In genomic region chr12:31905696-31906551, GRCm38 (mm10) we compare ENCODE assay signal across 9 mouse cellular contexts. TPM values are rescaled to one million over a fixed set of nuclear protein-coding genes. Genes with fewer than 3 reads are reported as not detected.
DNase-seq lines count a peak whose midpoint lies in the region; ATAC-seq and TF ChIP-seq lines count a peak whose summit lies in the region.
"Had no signal": no experiment of that assay in that cellular context is flagged by ENCODE, and none has a peak within 500 bp of the region (broad histone marks: within the 10 kb centered on the region; RNA-seq: fewer than 3 reads in every experiment).

No protein-coding gene starts in this region.

- no peaks in the 10 kb centered on the region for H3K27me3 ChIP-seq in forebrain, embryonic 14.5 days (replicated peaks; ENCODE audit: control insufficient read depth, insufficient read depth, low read length)
- H3K27me3 ChIP-seq in midbrain, embryonic 10.5 days (ENCODE audit: low read depth, poor library complexity, severe bottlenecking) = no peaks in the 10 kb centered on the region
- H3K27me3 ChIP-seq in intestine, postnatal 0 days (replicated peaks; ENCODE audit: control insufficient read depth, insufficient read depth, low read length) = no peaks in the 10 kb centered on the region

- peak overlapping the region; percentile 84 for H3K27ac ChIP-seq in forebrain, embryonic 14.5 days (ENCODE audit: low read depth, low read length)
- peak overlapping the region; percentile 55 for H3K27ac ChIP-seq in midbrain, embryonic 10.5 days (replicated peaks)
- no peak overlapping the region for H3K27ac ChIP-seq in intestine, postnatal 0 days (ENCODE audit: low read depth, low read length)

- peaks cover 13% of the 10 kb centered on the region; the same call in 1 of the 2 replicates for H3K4me1 ChIP-seq in forebrain, embryonic 14.5 days (ENCODE audit: control insufficient read depth, insufficient read depth, low read length)
- peaks cover 8% of the 10 kb centered on the region for H3K4me1 ChIP-seq in midbrain, embryonic 10.5 days
- H3K4me1 ChIP-seq in intestine, postnatal 0 days (replicated peaks; ENCODE audit: control insufficient read depth, insufficient read depth, low read length) = no peaks in the 10 kb centered on the region

- 20% methylated on average over 6 of the region's 6 CpGs for WGBS in forebrain, embryonic 14.5 days
- WGBS in midbrain, embryonic 10.5 days = 46% methylated on average over 6 of the region's 6 CpGs
- 66% methylated on average over 6 of the region's 6 CpGs for WGBS in intestine, postnatal 0 days

- H3K9me3 ChIP-seq in forebrain, embryonic 14.5 days (replicated peaks; ENCODE audit: control insufficient read depth, low read length) = no peaks in the 10 kb centered on the region
- H3K9me3 ChIP-seq in midbrain, embryonic 10.5 days (replicated peaks) = no peaks in the 10 kb centered on the region
- H3K9me3 ChIP-seq in intestine, postnatal 0 days (ENCODE audit: control insufficient read depth) = no peaks in the 10 kb centered on the region

- H3K4me3 ChIP-seq in forebrain, embryonic 14.5 days (ENCODE audit: low read depth, low read length) = no peak overlapping the region
- H3K4me3 ChIP-seq in midbrain, embryonic 10.5 days = no peak overlapping the region
- no peak overlapping the region for H3K4me3 ChIP-seq in intestine, postnatal 0 days (ENCODE audit: low read depth, low read length)

- no peak overlapping the region for H3K9ac ChIP-seq in forebrain, embryonic 14.5 days (ENCODE audit: low read length)
- no peak overlapping the region for H3K9ac ChIP-seq in intestine, postnatal 0 days (ENCODE audit: low read depth, low read length)

- ATAC-seq in forebrain, embryonic 14.5 days = peak; percentile 97
- no peak for ATAC-seq in activated CD4-positive, CD25-positive, alpha-beta regulatory T cell, adult 4 months
- ATAC-seq in intestine, postnatal 0 days = no peak

- H3K36me3 ChIP-seq in forebrain, embryonic 14.5 days (ENCODE audit: control insufficient read depth, insufficient read depth, low read length) = no peaks in the 10 kb centered on the region
- H3K36me3 ChIP-seq in midbrain, embryonic 10.5 days = peaks cover 7% of the 10 kb centered on the region; the same call in 1 of the 2 replicates
- H3K36me3 ChIP-seq in intestine, postnatal 0 days (ENCODE audit: control insufficient read depth, insufficient read depth) = peaks cover 3% of the 10 kb centered on the region; the same call in 1 of the 2 replicates

- TF ChIP-seq CTCF in intestine, postnatal 0 days (IDR thresholded peaks at IDR 0.05; ENCODE audit: low read depth) = no peak

- no peak overlapping the region; the same call in 1 of the 2 replicates for H3K4me2 ChIP-seq in forebrain, embryonic 14.5 days (ENCODE audit: low read length)
- no peak overlapping the region for H3K4me2 ChIP-seq in intestine, postnatal 0 days (replicated peaks; ENCODE audit: low read depth)

- DNase-seq in embryo, embryonic 11 days = peak; percentile 15
- no peak for DNase-seq in embryo, embryonic 10.5 days (ENCODE audit: low spot score)
- DNase-seq in c-Kit-positive CD71-positive TER-119-positive erythroid progenitor cells, embryonic 14.5 days (ENCODE audit: low spot score) = peak; percentile 16
- DNase-seq in forebrain, embryonic 14.5 days (ENCODE audit: low spot score) = peak; percentile 85
- no peak for DNase-seq in midbrain, embryonic 10.5 days (ENCODE audit: low spot score)
- no peak for DNase-seq in spleen, postnatal 4 days (ENCODE audit: low spot score in 2 of 2)
- DNase-seq: thymus, postnatal 4 days had no signal

RNA-seq across cellular contexts. Expression of gene Hbp1, which starts 44.4 kb away (rescaled TPM):
- polyA plus RNA-seq in forebrain, embryonic 14.5 days (2014; fragmentation: Nextera tagmentation; extraction: Ambion mirVana) = 107 and 112 TPM in 2 replicates
- 78.2 and 88.1 TPM in 2 replicates for polyA plus RNA-seq in midbrain, embryonic 10.5 days (2016; fragmentation: Nextera tagmentation; extraction: Ambion mirVana)
- 100 to 1,000 TPM in 1 of 2 experiments, 10 to 100 TPM in 1; 96.5 to 144 TPM for polyA plus RNA-seq in activated CD4-positive, CD25-positive, alpha-beta regulatory T cell, adult 4 months (2017; shearing (Covaris generic))
- polyA plus RNA-seq in intestine, postnatal 0 days (2015; fragmentation: Nextera tagmentation; extraction: Ambion mirVana) = 63.3 and 68.0 TPM in 2 replicates

Comparison
In these comparisons a context has a peak if more than half of its experiments do, and no peak if none do; other contexts are left out.
1. DNase-seq: peak in embryo, embryonic 11 days (single experiment), c-Kit-positive CD71-positive TER-119-positive erythroid progenitor cells, embryonic 14.5 days (single experiment) and forebrain, embryonic 14.5 days (single experiment); none in embryo, embryonic 10.5 days (single experiment), midbrain, embryonic 10.5 days (single experiment) and spleen, postnatal 4 days (0 of 2).